Mouse (Mus musculus) heart, embryonic 15.5 days (tissue): ENCODE data around the gene Adgrg5. TPM values are rescaled to one million over a fixed set of nuclear protein-coding genes. Genes with fewer than 3 reads are reported as not detected.
A peak's percentile ranks its signal among the peaks of the same experiment; 100 is the strongest.

Experiments
- ATAC-seq: fragments of 200-750 bp; cut with Nextera tagmentation; replicated peaks from 2 replicates; pipeline ENCODE4 v1.8.0; 2017; ENCODE audit warnings: low read depth, moderate TSS enrichment; ENCODE audit not compliant: insufficient number of reproducible peaks, insufficient read depth, low FRiP score
- H3K27ac ChIP-seq: fragments of 300-500 bp; sonication (generic); 2 replicates; pipeline ENCODE4 v1.5.1; 2015; ENCODE audit warnings: mild to moderate bottlenecking, inconsistent platforms
- H3K27me3 ChIP-seq: fragments of 300-500 bp; sonication (generic); 2 replicates; pipeline ENCODE4 v1.6.1; 2015; ENCODE audit warnings: inconsistent platforms
- H3K36me3 ChIP-seq: fragments of 300-500 bp; sonication (generic); 2 replicates; pipeline ENCODE4 v1.6.1; 2015; ENCODE audit warnings: mild to moderate bottlenecking, inconsistent platforms
- H3K4me1 ChIP-seq: fragments of 300-500 bp; sonication (generic); replicated peaks from 2 replicates; pipeline ENCODE4 v1.6.1; 2015; ENCODE audit warnings: inconsistent platforms
- H3K4me2 ChIP-seq: fragments of 300-500 bp; sonication (generic); 2 replicates; pipeline ENCODE4 v1.6.1; 2015; ENCODE audit warnings: inconsistent platforms, mild to moderate bottlenecking, moderate library complexity
- H3K4me3 ChIP-seq: fragments of 300-500 bp; sonication (generic); 2 replicates; pipeline ENCODE4 v1.5.1; 2015; ENCODE audit warnings: mild to moderate bottlenecking, inconsistent platforms
- H3K9ac ChIP-seq: fragments of 300-500 bp; sonication (generic); 2 replicates; pipeline ENCODE4 v1.6.1; 2015; ENCODE audit warnings: mild to moderate bottlenecking, inconsistent platforms
- H3K9me3 ChIP-seq: fragments of 300-500 bp; sonication (generic); replicated peaks from 2 replicates; pipeline ENCODE4 v1.6.1; 2016; ENCODE audit warnings: inconsistent platforms
- WGBS: fragments of 180-500 bp; shearing (Covaris S2); methylation state at CpG from one replicate; pipeline ENCODE4 v1.1.7; 2015; ENCODE audit warnings: mixed read lengths; 5-methylcytosine and 5-hydroxymethylcytosine counted together
- polyA plus RNA-seq: library from polyadenylated mRNA; unstranded; fragments of >200 nt; fragmentation: Nextera tagmentation; extraction: Ambion mirVana; gene quantifications from 2 replicates; pipeline ENCODE4 v1.2.1, GENCODE M21; 2015

Adgrg5 gene
- polyA plus RNA-seq, 1 experiment from 2014 or later: 0.25 TPM

- Histone ChIP-seq H3K27me3 (no peaks in the 10 kb centered on the region), H3K36me3 (peaks cover 14% of the 10 kb centered on the region), H3K9me3 (no peaks in the 10 kb centered on the region), H3K4me2 (peak overlapping the region; percentile 39), H3K9ac (peak overlapping the region; percentile 36; the same call in 1 of the 2 replicates), H3K4me3 (no peak overlapping the region), H3K27ac (peak overlapping the region; percentile 88), H3K4me1 (peaks cover 58% of the 10 kb centered on the region)
- 12% methylated on average over 5 of the region's 5 CpGs for WGBS
- peak; percentile 50 for ATAC-seq
These were observed 22.5 kb upstream of the Adgrg5 start for GRCm38 (mm10) chr8:94901031-94901430.

DNA sequence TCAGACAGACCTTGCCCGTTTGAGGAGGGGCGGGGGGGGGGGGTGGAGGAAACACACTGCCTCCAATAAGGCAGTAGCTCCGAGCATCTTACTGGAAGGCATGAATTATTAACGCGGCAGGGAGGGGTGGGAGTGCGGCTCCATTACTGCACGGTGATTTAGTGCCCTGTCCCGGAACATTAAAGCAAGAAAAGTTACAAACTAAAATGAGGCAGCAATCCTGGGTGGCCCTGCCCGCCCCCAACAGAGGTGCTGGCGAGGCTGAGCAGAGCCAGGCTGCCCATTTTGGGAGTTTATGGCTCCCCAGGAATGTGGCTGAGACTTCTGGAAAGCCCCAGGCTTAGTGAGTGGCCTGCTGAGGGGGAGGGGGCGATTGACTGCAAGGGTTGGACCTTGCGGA, 19.8 kb upstream of the Adgrg5 start:
- no peaks in the 10 kb centered on the region for H3K27me3 ChIP-seq
- H3K4me3 ChIP-seq: no peak overlapping the region
- no peak for ATAC-seq
- peaks cover 61% of the 10 kb centered on the region for H3K4me1 ChIP-seq
- H3K4me2 ChIP-seq: no peak overlapping the region
- peaks cover 39% of the 10 kb centered on the region for H3K36me3 ChIP-seq
- H3K27ac ChIP-seq: no peak overlapping the region
- no peaks in the 10 kb centered on the region for H3K9me3 ChIP-seq
- WGBS: 61% methylated on average over 12 of the region's 12 CpGs
- H3K9ac ChIP-seq: no peak overlapping the region

- 50% methylated on average over 12 of the region's 12 CpGs for WGBS
- H3K4me1 ChIP-seq: peaks cover 57% of the 10 kb centered on the region
These were observed 18.9 kb upstream of the Adgrg5 start for GRCm38 (mm10) chr8:94904450-94905175.

GRCm38 (mm10) chr8:94907591-94908300, 15.7 kb upstream of the Adgrg5 start:
- H3K27me3 ChIP-seq: no peaks in the 10 kb centered on the region
- ATAC-seq: no peak
- 0 out of 2 replicates have a peak overlapping the region, but pooled peaks have one; percentile 29 for H3K27ac ChIP-seq
- H3K36me3 ChIP-seq: peaks cover 49% of the 10 kb centered on the region
- peaks cover 40% of the 10 kb centered on the region for H3K4me1 ChIP-seq
- no peak overlapping the region for H3K4me3 ChIP-seq
- H3K9ac ChIP-seq: no peak overlapping the region
- no peak overlapping the region for H3K4me2 ChIP-seq
- 83% methylated on average over 18 of the region's 18 CpGs for WGBS
- no peaks in the 10 kb centered on the region for H3K9me3 ChIP-seq

More at GRCm38 (mm10) chr8:94904450-94905175, 18.9 kb upstream of the Adgrg5 start:
- Histone ChIP-seq H3K36me3 (peaks cover 41% of the 10 kb centered on the region), H3K4me3 (no peak overlapping the region), H3K9me3 (no peaks in the 10 kb centered on the region), H3K9ac (no peak overlapping the region), H3K27ac (peak overlapping the region; percentile 71), H3K27me3 (no peaks in the 10 kb centered on the region), H3K4me2 (no peak overlapping the region)
- peak; percentile 61 for ATAC-seq

GRCm38 (mm10) chr8:94908847-94909246, 14.6 kb upstream of the Adgrg5 start:
- WGBS: 8% methylated on average over 4 of the region's 4 CpGs
- no peaks in the 10 kb centered on the region for H3K9me3 ChIP-seq
- H3K4me2 ChIP-seq: no peak overlapping the region
- H3K9ac ChIP-seq: no peak overlapping the region
- peaks cover 48% of the 10 kb centered on the region for H3K4me1 ChIP-seq
- no peak overlapping the region for H3K4me3 ChIP-seq
- peak overlapping the region; percentile 29; the same call in 1 of the 2 replicates for H3K27ac ChIP-seq
- H3K27me3 ChIP-seq: no peaks in the 10 kb centered on the region
- no peak for ATAC-seq
- H3K36me3 ChIP-seq: peaks cover 42% of the 10 kb centered on the region

DNA sequence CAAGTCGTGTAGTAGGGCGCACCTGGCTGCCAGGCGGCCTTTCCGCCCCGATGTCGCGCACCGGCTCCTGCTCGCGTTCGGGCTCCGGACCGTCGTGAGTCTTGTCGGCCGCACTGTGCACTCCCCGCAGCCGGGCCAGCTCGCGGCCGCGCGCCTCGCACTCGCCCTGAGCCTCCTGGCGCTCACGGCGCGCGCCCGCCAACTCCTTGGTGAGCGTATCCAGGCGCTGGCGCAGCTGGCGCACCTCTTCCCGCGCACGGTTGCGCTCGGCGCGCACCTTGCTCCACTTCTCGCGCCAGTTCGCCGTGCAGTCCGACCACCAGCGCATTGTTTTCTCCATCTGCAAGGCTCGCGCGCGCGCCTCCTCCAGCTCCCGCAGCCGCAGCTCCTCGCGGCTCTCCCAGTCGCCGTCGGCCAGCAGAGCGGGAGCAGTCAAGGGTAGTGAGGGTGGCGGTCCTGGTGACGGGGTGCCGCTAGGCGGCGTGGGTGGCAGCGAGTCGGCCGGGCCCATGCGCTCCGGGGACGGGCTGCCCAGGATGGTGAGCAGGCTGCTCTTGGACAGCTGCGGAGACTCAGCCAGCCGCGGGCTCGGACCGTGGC, 10.3 kb upstream of the Adgrg5 start:
- Histone ChIP-seq H3K27me3 (no peaks in the 10 kb centered on the region), H3K9ac (peak overlapping the region; percentile 34; the same call in 1 of the 2 replicates), H3K9me3 (no peaks in the 10 kb centered on the region), H3K27ac (no peak overlapping the region), H3K4me2 (peak overlapping the region; percentile 58), H3K36me3 (peaks cover 17% of the 10 kb centered on the region), H3K4me1 (peaks cover 63% of the 10 kb centered on the region), H3K4me3 (peak overlapping the region; percentile 38)
- 20% methylated on average over 77 of the region's 77 CpGs for WGBS
- ATAC-seq: 0 out of 2 replicates have a peak, but pooled peaks have one; percentile 18

- no peaks in the 10 kb centered on the region for H3K27me3 ChIP-seq
- H3K4me1 ChIP-seq: peaks cover 55% of the 10 kb centered on the region
- H3K27ac ChIP-seq: peak overlapping the region; percentile 20; the same call in 1 of the 2 replicates
- H3K9me3 ChIP-seq: no peaks in the 10 kb centered on the region
- peaks cover 12% of the 10 kb centered on the region for H3K36me3 ChIP-seq
- no peak for ATAC-seq
- H3K4me2 ChIP-seq: peak overlapping the region; percentile 29; the same call in 1 of the 2 replicates
- H3K9ac ChIP-seq: no peak overlapping the region
- H3K4me3 ChIP-seq: no peak overlapping the region
- 69% methylated on average over 6 of the region's 6 CpGs for WGBS
These were observed 9.2 kb upstream of the Adgrg5 start for GRCm38 (mm10) chr8:94914256-94914655.

DNA sequence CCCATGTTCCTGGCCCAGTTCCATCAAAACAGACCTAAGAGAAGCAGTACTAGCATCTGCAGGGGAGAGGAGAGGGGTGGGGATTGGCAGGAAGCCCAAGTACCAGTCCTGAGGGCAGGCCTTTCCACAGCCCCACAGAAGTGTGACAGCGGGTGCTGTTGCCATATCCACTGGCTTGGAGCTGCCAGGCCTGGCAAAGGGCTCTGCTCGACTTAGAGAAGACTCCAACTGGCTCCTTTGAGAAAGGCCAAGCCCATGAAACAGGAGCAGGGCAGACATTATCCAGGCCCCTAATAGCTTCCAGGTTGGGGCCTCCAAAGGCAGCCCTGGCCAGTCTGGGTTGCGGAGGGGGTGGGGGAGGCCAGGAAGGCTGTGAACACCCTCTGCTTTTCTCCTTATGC, 8.8 kb upstream of the Adgrg5 start:
- no peak overlapping the region for H3K4me3 ChIP-seq
- H3K27me3 ChIP-seq: no peaks in the 10 kb centered on the region
- peak overlapping the region; percentile 29 for H3K4me2 ChIP-seq
- H3K4me1 ChIP-seq: peaks cover 55% of the 10 kb centered on the region
- WGBS: 17% methylated on average over 3 of the region's 3 CpGs
- peak overlapping the region; percentile 67 for H3K27ac ChIP-seq
- no peak overlapping the region for H3K9ac ChIP-seq
- peak; percentile 14; the same call in 1 of the 2 replicates for ATAC-seq
- peaks cover 8% of the 10 kb centered on the region for H3K36me3 ChIP-seq
- no peaks in the 10 kb centered on the region for H3K9me3 ChIP-seq

GRCm38 (mm10) chr8:94916311-94916959, 7.1 kb upstream of the Adgrg5 start:
- Histone ChIP-seq H3K4me3 (peak overlapping the region; percentile 79), H3K4me1 (peaks cover 53% of the 10 kb centered on the region), H3K27ac (peak overlapping the region; percentile 52; the same call in 1 of the 2 replicates), H3K4me2 (peak overlapping the region; percentile 93), H3K9ac (peak overlapping the region; percentile 60), H3K36me3 (peaks cover 4% of the 10 kb centered on the region), H3K27me3 (no peaks in the 10 kb centered on the region), H3K9me3 (no peaks in the 10 kb centered on the region)
- ATAC-seq: no peak
- 44% methylated on average over 9 of the region's 9 CpGs for WGBS

GRCm38 (mm10) chr8:94916960-94917324, 6.6 kb upstream of the Adgrg5 start:
- 2% methylated on average over 10 of the region's 10 CpGs for WGBS
- Histone ChIP-seq H3K4me1 (peaks cover 53% of the 10 kb centered on the region), H3K9ac (peak overlapping the region; percentile 60), H3K36me3 (no peaks in the 10 kb centered on the region; the same call in 1 of the 2 replicates), H3K4me2 (peak overlapping the region; percentile 93), H3K4me3 (peak overlapping the region; percentile 79), H3K27me3 (no peaks in the 10 kb centered on the region), H3K9me3 (no peaks in the 10 kb centered on the region), H3K27ac (peak overlapping the region; percentile 52; the same call in 1 of the 2 replicates)
- no peak for ATAC-seq

DNA sequence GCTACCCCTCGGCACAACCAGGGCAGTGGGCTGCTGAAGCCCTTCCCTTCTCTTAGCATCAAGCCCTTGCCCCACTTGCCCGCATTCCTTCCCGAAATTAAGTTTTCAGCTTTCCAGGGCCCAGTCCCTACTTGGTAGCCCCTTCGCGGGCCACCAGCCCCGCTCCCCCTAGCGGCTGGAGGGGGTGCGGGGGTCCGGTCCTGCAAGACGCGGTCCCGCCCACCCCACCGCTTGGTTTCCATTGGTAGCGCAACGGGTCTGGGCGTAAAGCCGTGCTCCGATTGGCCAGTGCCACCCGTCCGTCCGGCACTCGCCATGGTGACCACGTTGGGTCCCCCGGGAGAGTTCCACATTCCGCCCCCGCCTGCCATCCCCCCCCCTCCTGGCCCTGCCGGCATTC, 6.1 kb upstream of the Adgrg5 start:
- Histone ChIP-seq H3K36me3 (no peaks in the 10 kb centered on the region; the same call in 1 of the 2 replicates), H3K4me1 (peaks cover 57% of the 10 kb centered on the region), H3K27ac (peak overlapping the region; percentile 80), H3K9me3 (no peaks in the 10 kb centered on the region), H3K27me3 (no peaks in the 10 kb centered on the region), H3K4me3 (peak overlapping the region; percentile 79), H3K9ac (peak overlapping the region; percentile 71), H3K4me2 (peak overlapping the region; percentile 93)
- ATAC-seq: peak; percentile 95
- under 1% methylated on average over 27 of the region's 27 CpGs for WGBS
